Mouse (Mus musculus) embryonic fibroblast, embryonic 13.5 days (primary cell): ENCODE measurements at regions not wholly inside any gene's neighbourhood (a gene's known extent, or its start where the extent isn't known, plus 50 kb on each side); places are given as distances from the start of the nearest gene placed in this dataset.

Experiments
- CTCF ChIP-seq: IDR thresholded peaks from 2 replicates; pipeline ENCODE4 v1.5.1; 2011; ENCODE audit warnings: mild to moderate bottlenecking, control low read depth, low read length, moderate library complexity, borderline replicate concordance; ENCODE audit not compliant: insufficient read depth
- POLR2A ChIP-seq: IDR thresholded peaks from 2 replicates; pipeline ENCODE4 v1.6.1; 2011; ENCODE audit warnings: low read depth, mild to moderate bottlenecking, control low read depth, low read length, moderate library complexity

DNA sequence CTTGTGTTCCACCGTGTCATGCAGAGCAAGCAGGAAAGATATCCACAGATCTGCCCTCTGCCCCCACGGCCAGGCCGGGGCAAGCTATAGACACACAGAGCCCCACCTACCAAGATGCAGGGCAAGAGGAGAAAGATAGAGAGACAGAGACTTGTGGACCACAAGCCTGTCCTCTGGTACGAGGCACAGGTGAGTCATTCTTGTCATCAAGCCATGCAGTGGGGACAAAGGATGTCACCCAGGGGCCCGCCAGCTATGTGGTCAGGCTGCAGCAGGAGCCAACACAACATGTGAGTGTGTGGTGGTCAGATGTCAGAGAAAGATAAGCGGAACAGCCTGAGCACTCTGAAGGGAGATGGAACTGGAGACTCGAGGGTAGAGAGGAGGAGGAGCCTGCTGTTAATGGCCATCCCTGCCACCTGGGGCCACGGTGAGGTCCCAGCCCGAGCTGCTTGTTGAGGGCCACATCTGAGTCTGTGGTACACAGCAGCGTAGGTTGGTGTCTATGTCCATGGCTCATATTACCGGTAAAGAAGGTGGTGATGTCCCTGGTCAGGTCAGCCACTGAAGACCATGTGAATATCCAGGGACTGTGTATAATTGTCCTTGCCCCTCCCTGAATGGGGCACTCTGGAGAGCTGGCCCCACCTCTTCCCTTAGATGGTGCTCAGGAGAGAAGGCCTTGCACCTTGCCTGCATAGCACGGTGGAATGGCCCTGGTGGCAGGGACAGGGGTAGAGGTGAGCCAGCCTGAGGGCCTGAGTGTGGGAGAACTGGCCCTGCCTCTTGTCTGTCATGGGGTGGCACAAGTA is 226.2 kb upstream of the Krr1 start:
- TF ChIP-seq POLR2A, result no peak
- TF ChIP-seq CTCF, result no peak
